Mouse (Mus musculus) adrenal gland, adult 2 months (tissue): ENCODE results near the gene Nhej1. TPM values are rescaled to one million over a fixed set of nuclear protein-coding genes. Genes with fewer than 3 reads are reported as not detected.

Source experiments
- DNase-seq: peaks from one replicate; pipeline ENCODE4 v3.0.0; 2021
- long read RNA-seq: library from polyadenylated mRNA; stranded (forward); transcript quantifications from one replicate; pipeline ENCODE4 v2.0.0, GENCODE M21; 2021
- polyA plus RNA-seq: library from polyadenylated mRNA; depleted of rRNA; stranded (reverse); fragments of >200 nt; gene quantifications from 2 replicates; pipeline ENCODE4 v1.2.3, GENCODE M21; 2012; rRNA removed
- total RNA-seq, 2 experiments: library from RNA; stranded (reverse); gene quantifications; 2 replicates each; pipeline ENCODE4 v1.2.3; 2021

The Nhej1 gene
- 1 to 10 TPM; 5.7 to 8.8 TPM for total RNA-seq
- polyA plus RNA-seq: 3.4 and 3.5 TPM in 2 replicates
- long read RNA-seq: 0 reads

- peak; percentile 95 for DNase-seq
Measured at GRCm38 (mm10) chr1:75124346-75125321, at the start of gene Nhej1. Gene Nhej1, minus strand, starts transcription at chr1:75125200.

DNA sequence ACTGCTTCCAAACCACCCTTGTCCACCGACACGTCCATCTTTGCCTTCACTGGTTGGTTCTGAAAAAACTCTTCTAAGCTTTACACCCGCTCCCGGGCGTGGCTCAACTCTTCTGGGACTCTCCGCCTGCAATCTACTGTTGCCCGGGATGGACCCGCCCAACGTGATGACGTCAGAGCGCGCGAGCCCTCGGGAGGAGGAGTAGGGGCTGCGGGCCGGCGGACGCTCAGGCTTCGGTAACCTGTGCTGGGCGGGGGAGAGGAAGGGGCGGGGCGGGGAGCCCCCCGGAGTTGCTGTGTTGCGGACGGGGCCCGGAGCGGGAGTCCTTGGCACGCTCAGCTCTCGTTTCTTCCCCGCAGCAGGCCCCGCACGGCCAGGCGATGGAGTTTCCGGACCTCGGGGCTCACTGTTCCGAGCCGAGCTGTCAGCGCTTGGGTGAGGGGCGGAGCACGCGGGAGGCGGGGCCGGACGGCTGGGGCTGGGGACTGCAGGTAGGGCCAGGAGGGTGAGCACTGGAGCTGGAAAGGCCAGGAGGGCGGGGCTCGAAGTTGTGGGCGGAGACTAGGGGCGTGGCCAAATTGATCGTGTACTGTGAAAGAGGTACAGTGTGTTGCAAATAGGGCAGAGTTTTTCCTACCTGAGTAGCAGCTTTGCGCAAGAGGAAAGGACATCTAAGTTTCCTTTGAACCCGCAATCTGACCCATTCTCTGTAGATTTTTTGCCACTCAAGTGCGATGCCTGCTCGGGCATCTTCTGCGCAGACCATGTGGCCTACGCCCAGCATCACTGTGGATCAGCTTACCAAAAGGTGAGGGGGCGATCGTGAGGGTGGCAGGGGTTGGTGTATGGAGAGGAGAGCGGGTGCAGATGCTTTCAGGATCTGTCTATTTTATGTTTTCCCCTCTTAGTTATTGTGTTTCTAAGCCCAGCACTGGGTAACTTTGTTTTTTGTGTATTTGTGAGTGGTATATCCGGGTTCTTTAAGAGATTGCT lies 43.8 kb upstream of the Nhej1 start, which contains the start of gene Zfand2b:
Gene Zfand2b, plus strand, starts transcription at position 175 of the 993 bp plus-strand sequence.
- peak; percentile 98 for DNase-seq

DNA sequence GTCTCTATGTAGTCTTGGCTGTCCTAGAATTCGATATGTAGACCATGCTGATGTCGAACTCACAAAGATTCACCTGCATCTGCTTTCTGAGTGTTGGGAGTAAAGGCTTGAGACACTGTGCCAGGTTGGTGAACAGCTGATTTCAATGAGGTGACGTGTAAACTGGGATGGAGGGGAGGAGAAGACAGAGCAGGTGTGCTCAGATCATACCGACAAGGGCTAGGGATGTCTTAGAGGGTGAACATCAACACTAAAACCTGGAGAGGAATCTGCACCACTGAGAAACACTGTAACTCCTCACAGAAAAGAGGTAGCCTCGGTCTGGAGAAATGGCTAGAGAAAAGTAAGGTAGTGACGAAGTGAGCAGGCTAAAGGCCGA lies 43.1 kb upstream of the Nhej1 start:
- no peak for DNase-seq

- no peak for DNase-seq
Measured at GRCm38 (mm10) chr1:75160256-75160617, 35.2 kb upstream of the Nhej1 start.

- no peak for DNase-seq
Measured at GRCm38 (mm10) chr1:75159540-75160255, 34.7 kb upstream of the Nhej1 start.

DNA sequence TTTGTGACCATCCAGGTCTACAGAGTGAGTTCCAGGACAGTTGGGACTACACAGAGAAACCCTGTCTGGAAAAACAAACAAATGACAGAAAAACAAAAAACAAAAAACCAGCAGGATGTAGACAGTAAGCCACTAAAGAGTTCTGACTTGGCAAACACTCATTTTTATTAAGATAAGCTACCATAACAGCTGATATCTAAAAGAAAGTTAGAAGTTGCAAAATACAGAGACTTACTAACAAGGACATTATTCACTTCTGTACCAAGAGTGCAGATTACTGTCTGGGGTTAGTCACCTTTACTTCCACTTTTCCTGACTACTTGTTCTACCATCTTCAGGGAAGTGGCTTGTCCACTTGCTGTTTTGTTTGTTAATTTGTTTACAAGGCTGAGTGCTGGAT lies 34.0 kb upstream of the Nhej1 start:
- DNase-seq: no peak

GRCm38 (mm10) chr1:75155837-75156236 lies 30.8 kb upstream of the Nhej1 start:
- no peak for DNase-seq

DNA sequence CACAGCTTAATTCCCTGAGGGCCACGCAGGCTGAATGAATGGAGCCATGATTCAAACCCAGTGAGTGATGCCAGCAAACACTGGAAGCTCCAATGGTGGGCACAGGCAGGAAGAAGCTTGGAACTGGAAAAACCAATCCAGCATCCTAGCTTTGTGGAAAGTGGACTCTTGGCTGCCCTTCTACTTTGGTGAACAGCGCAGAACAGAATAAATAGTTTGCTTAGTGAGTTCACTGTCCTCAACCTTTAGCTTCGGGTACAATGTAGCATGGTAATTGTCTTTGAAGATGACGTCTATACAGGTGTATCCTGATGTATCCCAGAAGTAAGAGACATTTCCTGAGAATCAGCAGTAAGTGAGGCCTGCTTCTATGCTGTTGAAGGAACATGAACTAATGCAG lies 23.7 kb upstream of the Nhej1 start:
- no peak for DNase-seq

DNA sequence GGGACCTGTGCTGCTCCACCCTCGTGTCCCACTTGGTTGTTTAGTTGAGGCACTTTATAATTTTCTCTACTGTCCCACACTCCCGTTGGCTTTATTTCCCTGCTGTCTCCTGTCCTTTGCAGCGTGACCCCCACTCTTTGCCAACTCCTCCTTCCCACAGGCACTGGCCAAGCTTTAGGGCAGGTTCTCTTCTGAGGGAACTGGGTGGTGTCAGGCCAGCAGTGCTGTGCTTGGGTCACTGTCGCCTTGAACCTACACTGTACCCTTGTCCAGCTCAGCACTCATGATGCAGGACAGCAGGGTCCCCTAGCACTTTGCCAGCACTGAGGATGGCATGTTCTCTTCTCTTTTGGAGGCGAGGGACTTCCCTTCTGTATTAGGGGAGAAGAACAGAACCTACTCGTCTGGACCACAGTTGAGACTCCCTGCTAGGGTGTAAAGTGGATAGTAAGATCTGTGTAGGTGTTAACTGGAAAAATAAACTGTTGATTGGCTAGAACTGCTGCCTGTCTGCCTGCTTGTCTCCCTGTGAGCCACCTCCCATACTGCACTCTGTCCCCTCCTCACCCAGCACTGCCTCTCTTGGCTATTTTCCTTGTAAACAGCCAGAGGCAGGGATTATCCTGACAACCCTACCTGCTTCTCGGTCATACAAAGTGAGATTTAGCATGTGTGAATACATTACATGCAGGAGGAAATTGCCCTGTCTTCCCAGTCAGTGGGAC lies 22.6 kb upstream of the Nhej1 start:
- no peak for DNase-seq

GRCm38 (mm10) chr1:75145589-75145988 lies 20.6 kb upstream of the Nhej1 start:
- DNase-seq: no peak

DNA sequence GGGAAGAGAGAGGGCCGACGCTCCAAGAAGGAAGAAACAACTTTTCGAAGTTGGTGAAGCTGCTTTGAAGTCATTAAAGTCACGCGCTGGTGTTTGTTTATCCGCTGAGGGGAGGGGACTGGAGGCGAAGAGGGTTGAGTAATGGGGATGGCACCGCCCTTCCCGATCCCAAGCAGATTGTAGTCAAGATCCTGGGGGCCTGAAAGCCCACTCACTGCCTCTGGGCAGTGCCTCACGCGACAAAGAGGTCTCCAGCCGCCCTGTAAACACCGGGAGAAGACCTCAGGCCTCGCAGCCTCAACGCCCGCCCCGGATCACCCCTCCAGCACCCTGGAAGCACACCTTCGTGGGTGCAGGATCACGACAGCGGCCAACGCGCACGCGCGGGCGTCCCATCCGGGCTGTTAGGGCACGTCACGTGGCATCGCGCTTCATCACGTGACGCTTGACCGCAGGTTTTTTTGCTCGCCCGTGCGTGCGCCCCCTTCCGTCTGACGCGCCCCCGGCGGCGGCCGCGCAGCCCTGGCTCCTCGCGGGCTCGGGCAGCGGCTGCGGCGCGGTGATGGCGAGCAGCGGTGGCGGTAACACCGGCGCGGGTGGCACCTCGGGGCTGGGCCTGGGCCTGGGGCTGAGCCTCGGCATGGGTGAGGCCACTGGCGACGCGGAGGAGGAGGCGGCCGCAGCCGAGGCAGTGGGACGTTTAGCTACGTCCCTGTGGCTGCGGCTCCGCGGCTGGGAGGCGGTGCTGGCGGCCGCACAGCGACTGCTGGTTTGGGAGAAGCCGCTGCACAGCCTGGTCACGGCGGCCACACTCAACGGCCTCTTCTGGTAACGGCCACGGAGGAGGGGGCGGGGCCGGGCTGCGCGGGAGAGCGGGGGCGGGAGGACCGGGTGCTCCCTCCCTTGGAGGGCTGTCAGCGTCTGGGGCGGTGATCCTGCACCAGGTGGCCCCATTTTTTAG lies 17.6 kb upstream of the Nhej1 start, which contains the start of the genes Cnppd1 and Retreg2:
Gene Cnppd1, minus strand, starts transcription at position 411 of the 961 bp plus-strand sequence.
Gene Retreg2, plus strand, starts transcription at position 478 of the 961 bp plus-strand sequence.
- peak; percentile 98 for DNase-seq

DNA sequence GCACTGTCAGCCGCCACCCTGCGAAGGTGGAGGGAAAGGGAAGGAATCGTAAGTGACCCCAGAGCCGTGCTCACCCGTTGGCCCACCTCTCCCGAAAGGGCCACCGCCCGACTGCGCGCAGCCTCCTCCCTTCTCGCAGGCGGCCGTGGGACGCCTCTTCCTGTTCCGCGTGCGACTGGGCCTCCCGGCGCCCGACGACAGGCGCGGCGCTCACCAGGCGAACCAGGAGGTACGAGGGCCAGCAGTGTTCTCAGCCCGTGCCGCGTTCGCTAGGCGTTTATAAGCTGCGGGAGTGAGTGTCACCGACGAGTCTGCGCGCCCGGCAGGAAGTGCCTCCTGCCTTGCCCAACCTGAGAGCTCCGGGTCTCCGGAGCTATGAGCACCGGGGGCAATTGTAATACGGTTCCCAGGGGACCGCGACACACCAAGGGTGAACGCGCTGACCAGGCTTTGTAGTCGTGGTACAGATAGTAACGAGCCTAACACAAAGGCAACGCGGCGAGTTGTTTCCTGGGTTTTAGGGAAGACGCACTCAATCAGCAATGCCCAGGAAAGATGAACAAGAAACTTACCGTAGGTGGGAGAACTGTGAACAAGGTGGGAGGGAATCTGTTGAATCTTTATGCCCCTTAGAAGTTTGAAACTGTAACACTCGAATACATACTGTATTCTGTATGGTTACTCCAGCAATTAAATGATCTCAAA lies 16.6 kb upstream of the Nhej1 start:
- DNase-seq: peak; percentile 86

- DNase-seq: peak; percentile 19
Measured at GRCm38 (mm10) chr1:75140601-75141190, 15.7 kb upstream of the Nhej1 start.

DNA sequence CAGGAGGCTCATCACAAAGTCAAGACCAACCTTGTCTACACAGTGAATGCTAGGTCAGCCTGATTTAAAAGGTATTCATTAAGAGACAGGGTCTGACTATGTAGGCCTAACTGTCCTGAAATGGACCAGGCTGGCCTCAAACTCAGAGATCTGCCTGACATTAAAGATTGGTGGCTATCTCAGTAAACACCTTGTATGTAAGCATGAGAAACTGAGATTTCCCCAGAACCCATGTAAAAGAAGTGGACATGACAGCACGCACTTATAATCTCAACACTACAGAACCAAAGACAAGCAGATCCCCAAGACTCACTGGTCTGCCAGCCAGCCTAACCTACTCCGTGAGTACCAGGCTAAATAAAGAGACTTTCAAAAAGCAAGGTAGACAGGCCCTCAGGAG lies 13.4 kb upstream of the Nhej1 start:
- DNase-seq: no peak

DNA sequence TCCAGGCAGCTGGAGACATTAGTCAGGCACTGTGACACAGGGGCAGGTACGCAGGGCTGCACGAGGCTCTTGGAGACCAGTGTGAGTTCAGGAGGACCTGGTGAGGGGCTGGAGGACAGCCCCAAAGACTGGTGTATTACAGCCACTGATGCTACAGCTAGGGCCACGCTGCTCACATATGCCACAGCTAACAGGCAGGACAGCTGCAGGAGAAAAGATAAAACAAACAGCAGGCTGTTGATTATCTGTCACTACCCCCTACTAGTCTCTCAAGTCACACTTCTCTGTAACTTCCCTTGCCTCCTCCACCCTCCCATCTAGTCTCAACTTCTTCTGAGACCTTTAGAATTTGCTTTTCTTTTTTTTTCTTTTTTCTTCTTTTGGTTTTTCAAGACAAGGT lies 11.7 kb upstream of the Nhej1 start:
- DNase-seq: no peak

DNA sequence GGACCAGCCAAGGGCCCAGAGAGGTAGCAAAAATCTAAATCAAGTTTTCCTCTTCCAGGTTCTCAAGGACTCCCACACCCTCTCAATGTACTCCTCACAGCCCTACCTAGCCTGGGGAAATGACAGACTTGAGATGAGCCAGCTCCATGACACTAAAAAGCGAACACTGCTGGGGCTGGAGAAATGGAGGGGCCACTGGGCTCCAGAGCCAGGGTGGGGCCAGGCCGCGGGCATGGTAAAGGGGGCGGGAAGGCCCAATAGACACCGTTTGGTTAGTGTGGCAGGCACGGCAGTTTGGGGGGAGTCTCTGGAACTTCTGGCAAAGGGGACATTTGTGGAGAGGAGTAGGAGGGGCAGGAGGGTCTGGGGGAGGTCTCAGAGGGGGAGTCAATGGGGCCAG lies 11.3 kb upstream of the Nhej1 start:
- no peak for DNase-seq

DNA sequence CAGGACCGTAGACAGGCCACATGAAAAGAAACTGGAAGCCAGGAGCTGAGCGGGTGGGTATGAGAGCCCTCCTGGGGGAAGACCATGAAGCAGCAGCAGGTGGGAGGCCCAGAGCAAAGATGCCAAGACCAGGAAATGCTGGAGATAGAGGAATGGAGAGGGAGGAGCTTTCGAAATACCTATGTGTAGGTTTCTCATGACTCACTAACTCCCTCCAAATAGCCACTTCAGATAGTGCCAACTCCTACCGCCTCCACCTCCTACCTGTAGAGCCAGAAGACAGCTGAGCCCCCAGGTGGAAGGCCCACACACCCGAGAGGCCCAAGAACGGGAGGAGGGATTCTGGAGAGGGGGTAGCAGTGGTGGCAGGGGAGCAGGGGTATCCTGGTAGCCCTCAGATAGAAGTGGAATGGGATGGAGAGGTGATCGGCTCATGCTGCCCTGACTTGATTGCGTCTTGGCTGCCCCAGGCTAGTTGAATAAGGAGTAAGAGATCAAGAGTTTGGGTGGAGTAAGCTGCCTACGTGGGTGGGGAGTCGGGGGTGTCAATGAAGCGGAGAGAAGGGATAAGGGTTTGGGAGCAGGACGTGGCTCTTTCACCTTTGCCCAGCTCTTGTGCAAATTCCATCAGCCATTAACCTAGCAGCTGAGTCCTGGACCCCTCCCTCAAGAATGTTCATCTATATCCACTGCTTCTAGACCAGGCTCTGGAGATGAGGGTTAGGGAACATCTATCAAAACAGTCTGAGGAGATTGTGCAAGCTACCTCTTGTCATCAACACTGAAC lies 8.6 kb upstream of the Nhej1 start, which contains the start of gene Slc23a3:
Gene Slc23a3, minus strand, starts transcription at position 470 of the 787 bp plus-strand sequence.
- DNase-seq: no peak

GRCm38 (mm10) chr1:75128641-75129040 lies 3.6 kb upstream of the Nhej1 start:
- DNase-seq: no peak
